Mouse (Mus musculus) liver, adult (tissue): ENCODE measurements around the gene Unc5c.

ENCODE experiments used
- GATA4 ChIP-seq: IDR thresholded peaks from 2 replicates; pipeline ENCODE4 v1.6.1; 2014; ENCODE audit warnings: mild to moderate bottlenecking, low read length; ENCODE audit not compliant: insufficient replicate concordance

Gene Unc5c

GRCm38 (mm10) chr3:141701381-141701909 lies 236.4 kb downstream of the Unc5c start:
- no peak for TF ChIP-seq GATA4

GRCm38 (mm10) chr3:141711601-141712000 lies 246.6 kb downstream of the Unc5c start:
- no peak for TF ChIP-seq GATA4

- no peak for TF ChIP-seq GATA4
Observed at GRCm38 (mm10) chr3:141716371-141716770, 251.4 kb downstream of the Unc5c start.

GRCm38 (mm10) chr3:141719050-141719449 lies 254.0 kb downstream of the Unc5c start:
- no peak for TF ChIP-seq GATA4

- TF ChIP-seq GATA4, result no peak
Observed at GRCm38 (mm10) chr3:141724499-141724898, 259.5 kb downstream of the Unc5c start.

- TF ChIP-seq GATA4, result no peak
Observed at GRCm38 (mm10) chr3:141725432-141725831, 260.4 kb downstream of the Unc5c start.

- TF ChIP-seq GATA4, result no peak
Observed at GRCm38 (mm10) chr3:141733844-141734243, 268.8 kb downstream of the Unc5c start.

GRCm38 (mm10) chr3:141735285-141735684 lies 270.3 kb downstream of the Unc5c start:
- no peak for TF ChIP-seq GATA4

GRCm38 (mm10) chr3:141745322-141745721 lies 280.3 kb downstream of the Unc5c start:
- TF ChIP-seq GATA4, result no peak

GRCm38 (mm10) chr3:141748694-141749381 lies 283.8 kb downstream of the Unc5c start:
- no peak for TF ChIP-seq GATA4

GRCm38 (mm10) chr3:141752172-141752571 lies 287.2 kb downstream of the Unc5c start:
- TF ChIP-seq GATA4, result no peak

GRCm38 (mm10) chr3:141757259-141757658 lies 292.2 kb downstream of the Unc5c start:
- TF ChIP-seq GATA4, result no peak

- no peak for TF ChIP-seq GATA4
Observed at GRCm38 (mm10) chr3:141778411-141778919, 313.4 kb downstream of the Unc5c start.

GRCm38 (mm10) chr3:141779186-141779585 lies 314.2 kb downstream of the Unc5c start:
- TF ChIP-seq GATA4, result 0 out of 2 replicates have a peak, but pooled peaks have one; percentile 29

- no peak for TF ChIP-seq GATA4
Observed at GRCm38 (mm10) chr3:141782553-141782952, 317.5 kb downstream of the Unc5c start.

GRCm38 (mm10) chr3:141791026-141791780 lies 326.2 kb downstream of the Unc5c start:
- TF ChIP-seq GATA4, result no peak
